Mouse (Mus musculus): ENCODE results near the gene Gins1. TPM values are rescaled to one million over a fixed set of nuclear protein-coding genes. Genes with fewer than 3 reads are reported as not detected.
A peak's percentile ranks its signal among the peaks of the same experiment; 100 is the strongest.
"Not testable (repeated sequence)": the region's sequence is repeated elsewhere in the genome, so short reads cannot be mapped to it uniquely, and the experiment has no call there.

Gins1 gene
- total RNA-seq, 2 experiments from 2014 or later: 1.9 to 4.7 TPM

DNA sequence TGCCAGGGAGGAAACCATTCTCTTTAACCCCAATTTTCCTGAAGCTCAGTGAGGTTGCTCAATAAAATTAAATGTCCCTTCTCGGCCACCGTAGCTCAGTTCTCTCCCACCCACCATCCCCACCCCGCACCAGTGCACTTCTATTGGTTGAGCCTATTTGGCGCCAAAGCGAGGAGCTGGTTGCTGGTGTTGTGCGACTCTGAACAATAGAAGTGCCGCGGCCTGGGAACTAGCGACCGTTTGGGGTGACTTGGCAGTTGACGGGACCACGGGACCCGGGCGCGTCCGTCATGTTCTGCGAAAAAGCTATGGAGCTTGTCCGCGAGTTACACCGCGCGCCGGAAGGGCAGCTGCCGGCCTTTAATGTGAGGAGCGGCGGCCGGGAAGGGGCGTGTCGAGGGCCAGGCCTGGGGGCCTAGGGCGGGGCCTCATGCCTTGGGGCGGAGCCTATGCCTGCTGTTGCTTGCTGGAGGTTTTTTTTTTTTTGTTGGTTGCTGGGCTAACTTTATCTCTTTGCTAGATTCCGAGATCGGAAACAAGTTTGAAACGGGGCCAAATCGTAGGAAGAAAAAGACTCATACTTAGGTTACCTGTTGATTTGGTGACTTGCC lies 4.3 kb downstream of the Gins1 start:
- DNase-seq (ENCODE audit: low spot score in 2 of 2): peak; percentile 89 to 93

DNA sequence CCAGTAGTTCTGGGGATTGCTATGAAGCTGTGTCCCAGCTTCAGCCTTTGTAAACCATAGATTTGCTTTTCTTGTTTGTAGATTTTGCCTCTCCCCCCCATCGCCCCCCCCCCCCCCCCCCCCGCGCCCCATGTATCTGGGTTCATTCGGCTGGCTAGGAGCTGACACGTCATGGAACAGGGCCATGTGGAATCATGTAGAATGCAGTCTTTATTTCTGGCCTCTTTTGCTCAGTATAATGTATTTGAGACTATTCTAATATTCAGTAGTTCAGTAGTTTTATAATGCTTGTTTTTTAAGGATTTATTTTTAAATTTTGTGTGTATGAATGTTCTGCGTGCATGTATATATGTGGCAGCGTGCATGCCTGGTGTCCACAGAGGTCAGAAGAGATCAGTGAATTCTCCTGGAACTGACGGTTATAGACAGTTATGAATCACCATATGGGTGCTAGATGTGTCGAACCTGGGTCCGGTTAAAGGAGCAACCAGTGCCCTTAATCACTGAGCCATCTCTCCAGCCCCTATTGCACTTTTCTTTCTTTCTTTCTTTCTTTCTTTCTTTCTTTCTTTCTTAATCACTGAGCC lies 5.2 kb downstream of the Gins1 start:
- DNase-seq (ENCODE audit: low spot score in 2 of 2): no peak

DNA sequence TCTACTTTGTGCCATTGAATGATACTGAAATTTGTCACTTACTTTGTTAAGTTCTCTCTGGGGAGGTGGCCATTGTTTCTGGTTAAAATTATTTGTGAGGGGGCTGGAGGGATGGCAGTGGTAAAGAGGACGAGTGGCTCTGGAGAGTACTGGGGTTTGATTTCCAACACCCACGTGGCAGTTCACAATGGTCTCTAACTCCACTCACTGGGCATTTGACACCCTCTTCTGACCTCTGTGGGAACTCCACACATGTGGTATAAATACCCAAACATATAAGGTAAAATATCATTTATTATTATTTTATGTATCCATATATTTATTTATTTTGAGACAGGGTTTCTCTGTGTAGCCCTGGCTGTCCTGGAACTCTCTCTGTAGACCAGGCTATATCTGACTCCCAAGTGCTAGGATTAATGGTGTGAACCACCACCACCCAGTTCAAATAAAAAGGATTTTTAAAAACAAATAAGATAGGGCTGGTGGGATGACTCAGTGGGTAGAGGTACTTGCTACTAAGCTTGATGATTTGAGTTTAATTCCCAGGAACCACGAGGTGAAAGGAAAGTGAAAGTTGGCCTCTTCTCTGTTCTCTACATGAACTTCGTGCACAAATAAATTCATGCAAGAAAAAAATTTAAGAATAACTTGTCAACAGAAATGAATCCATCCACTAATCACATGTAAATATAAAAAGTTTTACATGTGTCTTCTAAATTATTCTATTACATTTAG lies 9.7 kb downstream of the Gins1 start:
- DNase-seq (ENCODE audit: low spot score in 2 of 2): no peak

DNA sequence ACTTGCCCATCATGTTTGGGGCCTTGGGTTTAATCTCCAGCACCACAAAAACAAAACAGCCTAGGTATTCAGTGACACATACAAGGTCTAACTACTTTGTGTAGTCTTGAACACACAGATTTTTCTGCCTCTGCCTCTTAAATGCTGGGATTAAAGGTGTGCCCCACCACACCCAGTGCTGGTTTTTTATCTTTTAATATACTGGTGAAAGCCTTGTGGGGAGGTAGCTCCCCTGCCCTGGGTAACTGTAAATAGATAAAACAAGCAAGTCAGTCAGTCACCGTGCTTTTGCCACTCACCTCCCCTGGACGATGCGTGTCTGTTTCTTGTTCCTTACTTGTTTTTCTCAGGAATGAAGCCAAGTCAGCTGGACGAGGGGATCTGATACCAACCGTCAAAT lies 10.6 kb downstream of the Gins1 start:
- no peak for DNase-seq (ENCODE audit: low spot score in 2 of 2)

DNA sequence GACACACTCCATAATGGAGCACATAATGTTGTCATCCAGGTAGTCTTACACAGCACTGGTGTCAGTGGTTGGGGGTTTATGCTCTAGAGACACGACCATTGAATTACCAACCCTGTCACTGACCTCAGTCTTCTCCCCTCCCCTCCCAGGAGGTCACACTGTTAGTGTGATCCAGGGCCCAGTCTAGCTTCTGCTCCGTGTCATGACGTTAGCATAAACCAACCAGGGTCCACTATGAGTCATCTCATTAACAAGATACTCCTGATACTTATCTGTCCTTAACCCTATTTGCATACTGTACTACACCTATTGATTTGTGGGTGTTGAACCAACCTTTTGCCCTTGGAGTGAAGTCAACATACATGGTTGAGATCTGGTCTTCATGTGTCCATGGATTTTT lies 13.5 kb downstream of the Gins1 start:
- DNase-seq (ENCODE audit: low spot score in 2 of 2): no peak

DNA sequence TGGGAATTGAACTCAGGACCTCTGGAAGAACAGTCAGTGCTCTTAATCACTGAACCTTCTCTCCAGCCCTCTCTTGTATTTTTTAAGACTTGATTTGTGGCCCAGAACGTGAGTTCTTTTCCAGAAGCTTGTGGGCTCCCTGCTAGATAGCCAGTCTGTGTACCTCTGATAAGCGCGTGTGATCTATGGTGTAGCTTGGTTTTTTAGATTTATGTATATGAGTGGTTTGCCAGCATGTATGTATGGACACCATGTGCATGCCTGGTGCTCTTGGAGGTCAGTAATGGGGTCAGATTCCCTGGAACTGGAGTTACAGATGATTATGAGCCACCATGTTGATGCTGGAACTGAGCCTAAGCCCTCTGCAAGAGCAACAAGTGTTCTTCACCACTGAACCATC lies 15.3 kb downstream of the Gins1 start:
- DNase-seq (ENCODE audit: low spot score in 2 of 2): no peak

DNA sequence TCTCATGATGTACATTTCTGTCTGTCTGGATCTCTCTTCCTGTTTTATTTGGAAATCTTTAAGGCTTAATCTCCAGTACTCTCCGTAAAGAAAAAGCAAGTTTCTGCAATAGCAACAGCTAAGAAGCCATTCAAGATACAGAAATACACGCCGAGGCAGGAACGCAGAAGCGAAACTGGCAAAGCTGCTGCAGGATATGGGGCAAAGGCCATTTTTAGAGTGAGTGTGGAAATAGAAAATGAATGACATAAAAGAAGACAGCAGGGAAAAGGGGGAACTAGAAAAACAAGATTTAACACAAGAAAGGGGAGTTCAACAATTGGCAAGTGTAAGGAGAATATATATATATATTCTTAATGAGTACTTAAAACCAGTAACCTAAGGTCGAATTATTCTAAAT lies 16.5 kb downstream of the Gins1 start:
- DNase-seq (ENCODE audit: low spot score in 2 of 2): no peak

DNA sequence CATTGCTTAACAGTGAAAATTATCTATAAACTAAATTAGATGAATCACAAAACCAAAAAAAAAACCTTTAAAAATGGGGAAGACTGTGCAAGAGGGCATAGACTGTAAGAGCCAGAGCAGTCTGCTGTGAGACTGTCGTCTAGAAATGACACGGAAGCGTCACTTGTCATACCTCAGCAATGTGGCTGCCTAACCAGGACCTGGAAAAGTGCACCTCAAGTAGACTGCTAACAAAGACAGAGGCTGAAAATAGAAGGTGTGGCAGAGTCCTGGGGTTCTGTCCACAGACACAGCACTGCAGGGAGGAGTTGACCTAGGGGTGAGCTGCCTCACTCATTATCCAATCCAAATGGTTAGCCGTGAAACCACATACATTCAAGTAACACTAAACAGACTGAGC lies 17.0 kb downstream of the Gins1 start:
- DNase-seq (ENCODE audit: low spot score in 2 of 2): no peak

DNA sequence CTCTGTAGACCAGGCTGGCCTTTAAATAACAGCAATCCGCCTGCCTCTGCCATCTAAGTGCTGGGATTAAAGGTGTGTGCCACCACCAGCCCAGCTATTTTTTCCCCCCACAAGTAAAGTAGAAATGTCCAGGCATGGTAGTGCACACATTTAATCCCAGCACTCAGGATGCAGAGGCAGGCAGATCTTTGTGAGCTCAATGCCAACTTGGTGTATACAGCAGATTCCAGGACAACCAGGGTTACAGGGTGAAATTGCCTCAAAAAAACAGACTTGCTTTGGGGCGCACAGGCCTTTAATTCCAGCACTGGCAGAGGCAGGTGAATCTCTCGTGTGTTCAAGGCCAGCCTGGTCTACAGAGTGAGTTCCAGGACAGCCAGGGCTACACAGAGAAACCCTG lies 17.8 kb downstream of the Gins1 start:
- no peak for DNase-seq (ENCODE audit: low spot score in 2 of 2)

DNA sequence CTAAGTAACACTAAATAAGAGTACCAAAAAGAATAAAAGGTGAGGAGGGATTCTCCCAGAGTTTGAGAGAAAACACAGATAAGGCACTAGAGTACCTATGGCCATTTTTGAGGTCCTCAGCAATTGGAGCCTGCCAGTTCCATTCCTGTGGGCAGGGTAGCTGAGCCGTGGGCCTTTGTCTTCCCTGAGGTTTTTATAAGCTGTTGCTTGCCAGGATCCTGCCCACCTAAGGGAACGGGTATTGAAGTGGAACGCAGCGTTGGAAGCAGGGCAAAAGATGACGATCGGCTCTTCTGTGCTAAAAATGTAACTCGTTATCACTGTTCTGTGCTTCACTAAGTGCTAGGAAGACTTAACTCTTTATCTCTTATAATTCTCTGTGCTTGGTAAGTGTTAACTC lies 18.3 kb downstream of the Gins1 start:
- DNase-seq (ENCODE audit: low spot score in 2 of 2): no peak

DNA sequence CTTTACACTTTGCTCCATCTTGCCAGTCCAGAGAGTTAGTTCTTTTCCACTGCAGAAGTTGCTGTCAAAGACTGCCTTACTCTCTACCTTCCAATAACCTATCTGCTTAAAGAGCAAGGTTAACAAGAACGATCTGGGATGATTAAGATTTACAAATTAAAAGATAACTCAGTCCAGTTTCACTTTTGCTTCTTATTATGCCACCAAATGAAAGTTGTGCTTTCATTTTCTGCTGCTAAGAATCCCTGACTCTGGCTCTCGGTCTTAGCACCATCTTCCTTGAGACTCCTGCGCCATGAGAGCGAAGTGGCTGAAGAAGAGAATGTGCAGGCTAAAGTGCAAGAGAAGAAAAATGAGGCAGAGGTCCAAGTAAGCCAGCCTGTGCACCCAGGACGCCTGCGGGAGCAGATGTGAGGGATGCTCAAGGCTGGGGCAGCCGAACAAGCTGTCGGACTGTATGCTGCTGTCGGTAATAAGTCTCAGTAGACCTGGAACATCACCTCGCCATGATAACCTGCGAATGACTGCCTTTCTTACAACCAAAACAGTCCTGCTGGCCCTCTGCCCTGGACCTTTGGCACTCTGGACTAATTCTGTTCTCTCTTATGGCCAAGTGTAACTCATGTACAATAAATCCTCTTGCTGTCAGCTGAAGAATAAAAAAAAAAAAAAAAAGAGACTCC lies 22.0 kb downstream of the Gins1 start:
- no peak for DNase-seq (ENCODE audit: low spot score in 2 of 2)

DNA sequence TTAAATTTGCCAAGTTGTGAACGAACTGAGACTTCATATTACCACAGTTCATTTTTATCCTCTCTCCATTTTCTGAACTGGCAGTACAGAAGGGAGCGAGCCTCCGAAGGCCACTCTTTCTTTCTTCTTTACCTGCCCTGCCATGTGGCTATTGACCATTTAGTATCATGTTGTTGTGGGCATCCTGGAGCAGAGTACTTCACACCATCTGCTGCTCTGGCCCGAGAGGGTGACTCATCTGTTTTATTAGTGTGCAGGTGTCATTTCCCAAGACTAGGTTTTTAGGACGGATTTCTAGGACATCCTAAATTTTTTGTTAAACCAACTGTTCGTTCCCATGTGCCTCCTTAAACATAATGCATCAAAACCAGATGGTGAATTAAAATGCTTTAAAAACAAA lies 24.0 kb downstream of the Gins1 start:
- DNase-seq (ENCODE audit: low spot score in 2 of 2): no peak

DNA sequence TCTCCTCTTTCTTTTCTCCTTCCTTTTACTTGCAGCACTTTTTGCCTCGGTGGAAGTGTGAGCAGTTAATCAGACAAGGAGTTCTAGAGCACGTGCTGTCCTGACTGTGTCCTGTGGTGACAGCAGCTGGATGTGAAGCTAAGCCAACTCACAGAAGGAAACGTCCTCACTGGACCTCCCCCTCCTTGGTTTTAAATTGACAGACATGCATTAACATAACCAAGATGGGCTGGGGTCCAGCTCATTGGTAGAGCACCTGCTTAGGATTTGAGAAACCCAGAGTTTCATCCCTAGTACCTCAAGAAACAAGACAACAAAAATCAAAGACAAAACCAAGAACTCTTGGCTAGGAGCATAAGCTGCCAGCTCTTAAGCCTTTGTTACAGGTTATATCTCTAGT lies 25.6 kb downstream of the Gins1 start:
- no peak for DNase-seq (ENCODE audit: low spot score in 2 of 2)

DNA sequence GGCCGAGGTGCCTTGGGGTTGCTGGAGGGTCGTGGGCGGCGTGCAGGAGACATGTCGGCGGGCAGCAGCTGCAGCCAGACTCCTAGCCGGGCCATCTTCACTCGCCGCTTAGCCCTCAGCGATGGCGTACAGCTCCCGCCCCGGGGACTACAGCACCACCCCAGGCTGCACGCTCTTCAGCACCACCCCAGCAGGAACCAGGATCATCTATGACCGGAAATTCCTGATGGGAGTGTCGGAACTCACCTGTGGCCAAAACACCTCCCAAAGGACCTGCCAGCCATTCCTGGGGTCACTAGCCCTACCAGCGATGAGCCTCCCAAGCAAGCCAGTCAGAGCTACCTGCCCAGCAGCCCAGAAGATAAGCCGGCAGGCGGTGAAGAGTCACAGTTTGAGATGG lies 28.3 kb downstream of the Gins1 start:
- no peak for DNase-seq (ENCODE audit: low spot score in 2 of 2)

DNA sequence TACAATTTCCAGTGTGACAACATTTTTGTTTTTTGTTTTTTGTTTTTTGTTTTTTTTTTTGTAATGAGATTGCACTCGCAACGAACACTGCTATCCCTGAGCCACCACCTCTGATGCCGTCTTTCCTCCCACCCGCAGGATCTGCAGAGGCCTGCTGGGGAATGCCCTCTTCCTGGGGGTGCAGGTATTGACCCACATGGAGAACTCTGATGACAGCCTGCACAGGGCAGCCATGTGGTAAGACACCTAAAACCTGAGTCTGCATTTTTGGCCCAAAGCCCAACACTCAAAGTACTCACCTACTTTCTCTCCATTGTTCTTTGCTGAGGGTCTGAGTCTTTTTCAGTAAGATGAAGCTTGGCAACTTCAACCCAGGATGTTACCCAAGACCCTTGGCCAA lies 29.5 kb downstream of the Gins1 start:
- DNase-seq (ENCODE audit: low spot score in 2 of 2): no peak

DNA sequence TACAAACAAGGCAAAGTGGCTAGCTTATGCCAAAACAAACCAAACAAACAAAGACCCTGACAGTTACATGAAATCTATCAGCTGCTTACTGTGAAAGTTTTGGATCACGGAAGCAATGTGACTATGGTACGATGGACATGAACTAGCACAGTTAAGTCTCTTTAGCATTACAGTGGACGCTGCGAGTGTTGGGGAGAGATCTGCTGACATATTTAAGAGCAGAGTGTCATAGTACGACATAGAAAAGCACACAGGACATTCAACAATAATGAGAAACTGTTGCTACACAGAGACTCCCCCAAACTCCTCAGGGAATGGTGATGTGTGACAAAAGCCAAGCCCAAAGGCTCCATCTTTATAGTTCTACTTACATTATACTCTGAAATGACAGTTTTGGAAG lies 38.8 kb downstream of the Gins1 start:
- DNase-seq (ENCODE audit: low spot score in 2 of 2): no peak

DNA sequence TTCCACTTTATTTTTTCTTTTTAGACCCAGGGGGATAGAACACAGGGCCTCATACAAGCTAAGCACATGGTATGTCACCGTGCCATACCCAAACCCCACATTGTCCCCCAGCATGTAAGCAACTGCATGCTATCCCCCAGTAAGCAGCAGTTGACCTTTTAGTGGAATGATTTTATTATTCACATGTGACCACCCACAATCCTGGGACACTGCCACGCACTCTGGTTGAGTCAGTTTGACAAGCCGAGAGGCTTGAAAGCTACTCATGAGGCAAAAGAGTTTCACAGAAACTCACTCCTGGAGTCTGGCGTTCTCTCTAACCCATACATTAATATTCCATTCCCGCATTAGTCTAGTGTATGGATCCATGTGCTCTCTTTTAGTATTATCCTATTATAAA lies 42.1 kb downstream of the Gins1 start:
- DNase-seq (ENCODE audit: low spot score in 2 of 2): peak in 1 of 2 experiments; percentile 15

DNA sequence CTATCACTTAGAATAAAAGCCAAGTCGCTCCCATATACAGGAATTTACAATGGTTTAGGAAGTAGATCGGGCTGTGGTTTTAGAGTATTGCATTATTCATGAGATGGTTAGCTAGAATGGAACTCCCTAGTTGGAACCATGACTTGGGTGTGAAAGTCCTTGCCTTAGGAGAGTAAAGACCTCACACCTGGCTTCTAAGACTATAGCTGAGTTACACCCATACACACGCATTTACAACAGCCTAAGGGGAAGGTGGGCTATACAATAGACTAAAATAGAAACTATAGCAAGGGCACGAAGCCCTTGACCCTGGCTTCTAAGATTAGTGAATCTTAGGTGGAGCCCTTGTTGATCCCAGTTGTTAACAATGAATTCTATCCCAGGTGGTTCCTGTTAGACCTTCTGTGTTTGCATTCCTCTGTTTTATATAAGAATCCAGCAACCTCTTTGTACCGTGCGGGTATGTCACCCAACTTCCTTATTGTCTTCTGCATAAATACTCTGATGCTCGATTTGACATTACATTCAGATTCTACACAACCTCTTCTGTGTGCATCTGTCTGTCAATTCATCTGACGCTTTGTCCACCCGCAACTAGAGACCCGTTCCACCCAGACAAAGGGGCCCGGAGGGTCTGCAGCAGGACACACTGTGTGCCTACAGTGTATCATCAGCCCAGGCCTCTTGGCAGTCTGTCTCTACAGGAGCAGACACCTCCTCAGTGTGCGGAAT lies 42.8 kb downstream of the Gins1 start:
- DNase-seq (ENCODE audit: low spot score in 2 of 2): not testable (repeated sequence)

DNA sequence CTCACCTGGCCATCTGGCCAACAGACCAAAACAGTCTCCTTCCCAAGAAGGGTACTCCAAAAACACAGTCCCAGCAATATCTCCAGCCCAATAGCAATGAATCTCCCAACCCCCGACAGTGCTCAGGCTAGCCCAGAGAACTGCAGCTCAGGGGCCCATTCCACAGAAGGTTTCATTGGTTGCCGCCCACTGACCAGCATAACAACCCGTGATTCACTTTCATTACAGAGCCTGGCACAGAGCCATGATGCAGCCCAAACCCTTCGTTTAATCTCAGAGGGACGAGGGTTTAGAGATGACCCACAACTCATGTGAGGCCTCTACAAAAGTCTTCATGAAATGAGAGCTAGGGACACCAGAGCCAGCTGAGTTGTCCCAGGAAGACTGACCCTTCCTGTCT lies 43.6 kb downstream of the Gins1 start:
- DNase-seq (ENCODE audit: low spot score in 2 of 2): no peak

DNA sequence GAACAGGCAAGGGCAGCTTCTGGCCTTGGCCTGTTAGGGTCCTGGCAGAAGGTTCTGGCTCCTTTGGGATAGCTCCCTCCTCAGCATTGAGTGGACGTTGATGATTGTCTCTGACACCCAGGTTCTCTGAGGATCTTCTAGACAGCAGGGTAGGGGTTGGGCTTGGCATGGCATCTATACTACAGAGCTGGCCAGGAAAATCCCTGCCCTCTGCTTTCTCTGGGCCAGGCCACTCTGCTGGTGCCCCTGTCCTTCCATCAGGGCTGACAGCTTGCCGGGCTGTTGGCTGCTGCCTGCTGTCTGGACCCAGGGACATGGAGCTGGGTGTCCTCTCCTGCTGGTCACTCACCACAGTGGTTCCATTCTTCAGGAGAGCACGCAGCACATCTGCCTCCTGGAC lies 44.5 kb downstream of the Gins1 start:
- DNase-seq (ENCODE audit: low spot score in 2 of 2): no peak

DNA sequence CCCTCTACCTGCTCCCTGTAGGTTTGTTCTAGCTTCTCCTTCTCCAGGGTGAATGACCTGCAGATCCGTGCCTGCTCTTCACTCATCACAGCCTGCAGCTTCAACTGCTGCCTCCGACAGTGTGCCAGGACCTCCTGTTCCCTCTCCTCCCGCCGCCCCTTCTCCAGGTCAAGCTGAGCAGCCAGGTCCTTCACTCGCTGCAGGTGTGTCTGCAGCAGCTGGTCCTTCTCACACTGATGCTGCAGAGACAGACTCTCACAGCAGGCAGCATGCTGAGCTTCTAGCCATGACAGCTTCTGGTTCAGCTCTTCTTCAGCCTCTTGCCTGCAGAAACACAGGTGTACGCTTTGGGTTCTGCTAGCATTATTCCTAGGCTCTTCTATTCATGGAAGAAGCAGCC lies 44.9 kb downstream of the Gins1 start:
- no peak for DNase-seq (ENCODE audit: low spot score in 2 of 2)

DNA sequence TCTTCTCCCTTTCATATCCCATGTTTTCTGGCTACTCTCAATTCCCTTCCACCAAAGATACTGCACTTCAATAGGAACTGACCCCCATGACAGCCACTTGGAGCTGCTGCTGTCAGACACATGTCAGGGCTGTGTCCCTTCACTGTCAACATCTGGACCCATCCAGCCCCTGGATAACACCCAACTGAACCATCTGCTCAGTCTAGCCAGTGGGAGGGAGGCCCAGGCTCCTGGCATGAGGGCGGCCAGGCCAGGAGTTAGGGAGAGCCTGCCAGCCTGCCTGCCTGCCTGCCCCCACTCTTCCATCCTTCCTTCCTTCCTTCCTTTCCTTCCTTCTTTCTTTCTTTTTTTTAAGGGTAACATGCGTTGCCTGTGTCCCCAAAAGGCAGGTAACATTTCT lies 46.0 kb downstream of the Gins1 start:
- no peak for DNase-seq (ENCODE audit: low spot score in 2 of 2)
